Mouse (Mus musculus) embryonic facial prominence, embryonic 14.5 days (tissue): ENCODE measurements around the gene Spa17. TPM values are rescaled to one million over a fixed set of nuclear protein-coding genes. Genes with fewer than 3 reads are reported as not detected.
A peak's percentile ranks its signal among the peaks of the same experiment; 100 is the strongest.

ENCODE experiments used
- ATAC-seq: fragments of 200-750 bp; cut with Nextera tagmentation; 2 replicates; pipeline ENCODE4 v1.8.0; 2017; ENCODE audit warnings: low read depth, moderate number of reproducible peaks, moderate TSS enrichment
- DNase-seq: peaks from one replicate; pipeline ENCODE4 v3.0.0-alpha.2; 2015; ENCODE audit warnings: low spot score
- H3K27ac ChIP-seq: fragments of 300-500 bp; sonication (generic); replicated peaks from 2 replicates; pipeline ENCODE4 v1.5.1; 2014; ENCODE audit warnings: low read depth, mild to moderate bottlenecking, low read length, moderate library complexity
- H3K27me3 ChIP-seq: fragments of 300-500 bp; sonication (generic); replicated peaks from 2 replicates; pipeline ENCODE4 v1.6.1; 2014; ENCODE audit warnings: low read length; ENCODE audit not compliant: control insufficient read depth, insufficient read depth
- H3K36me3 ChIP-seq: fragments of 300-500 bp; sonication (generic); 2 replicates; pipeline ENCODE4 v1.6.1; 2014; ENCODE audit warnings: low read length, mixed read lengths; ENCODE audit not compliant: control insufficient read depth, insufficient read depth
- H3K4me1 ChIP-seq: fragments of 300-500 bp; sonication (generic); 2 replicates; pipeline ENCODE4 v1.6.1; 2014; ENCODE audit warnings: antibody characterized with exemption, low read length; ENCODE audit not compliant: control insufficient read depth, insufficient read depth
- H3K4me2 ChIP-seq: fragments of 300-500 bp; sonication (generic); 2 replicates; pipeline ENCODE4 v1.6.1; 2014; ENCODE audit warnings: low read depth, mild to moderate bottlenecking, low read length, moderate library complexity, mixed read lengths
- H3K4me3 ChIP-seq: fragments of 300-500 bp; sonication (generic); 2 replicates; pipeline ENCODE4 v1.5.1; 2014; ENCODE audit warnings: low read depth, mild to moderate bottlenecking, low read length
- H3K9ac ChIP-seq: fragments of 300-500 bp; sonication (generic); 2 replicates; pipeline ENCODE4 v1.6.1; 2014; ENCODE audit warnings: low read depth, mild to moderate bottlenecking, low read length, moderate library complexity, mixed read lengths
- H3K9me3 ChIP-seq: fragments of 300-500 bp; sonication (generic); 2 replicates; pipeline ENCODE4 v1.6.1; 2016; ENCODE audit warnings: low read length; ENCODE audit not compliant: control insufficient read depth
- WGBS: fragments of 180-500 bp; shearing (Covaris S2); extraction: QIAGEN DNeasy Blood & Tissue Kit; methylation state at CpG from one replicate; pipeline ENCODE4 v1.1.7; 2014; 5-methylcytosine and 5-hydroxymethylcytosine counted together
- polyA plus RNA-seq: library from polyadenylated mRNA; unstranded; fragments of >200 nt; fragmentation: Nextera tagmentation; extraction: Ambion mirVana; gene quantifications from 2 replicates; pipeline ENCODE4 v1.2.1, GENCODE M21; 2014

Gene Spa17
- polyA plus RNA-seq, 1 experiment from 2014 or later = 10.2 TPM

DNA sequence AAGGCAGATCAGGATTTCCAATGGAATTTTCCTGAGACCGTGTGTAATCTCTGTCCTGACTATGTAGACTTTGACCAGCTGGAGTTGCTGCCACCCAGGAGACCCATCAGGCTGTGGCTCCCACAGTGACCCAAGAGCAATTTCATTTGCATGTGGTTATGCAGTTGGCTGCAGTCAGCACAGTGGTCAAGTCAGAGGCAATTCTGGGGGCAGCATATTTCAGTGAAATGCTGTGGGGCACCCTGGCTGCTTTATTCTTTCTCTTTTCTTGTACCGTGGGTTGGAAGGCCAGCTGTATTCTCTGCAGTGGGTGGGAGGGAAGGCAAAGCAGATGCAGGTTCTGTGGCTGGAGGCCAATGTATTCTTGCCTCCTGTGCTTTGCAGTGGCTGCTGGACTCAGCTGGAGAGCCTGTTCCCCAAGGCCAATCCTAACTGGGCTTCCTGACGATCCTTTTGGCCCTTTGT, 12.6 kb upstream of the Spa17 start:
- 21% methylated on average over 3 of the region's 3 CpGs for WGBS
- Histone ChIP-seq H3K27ac (peak overlapping the region; percentile 11; the same call in 1 of the 2 replicates), H3K4me2 (no peak overlapping the region), H3K9ac (no peak overlapping the region), H3K36me3 (0 out of 2 replicates have a peak, but pooled peaks cover 3% of the 10 kb centered on the region), H3K27me3 (no peaks in the 10 kb centered on the region), H3K9me3 (no peaks in the 10 kb centered on the region), H3K4me1 (peaks cover 5% of the 10 kb centered on the region; the same call in 1 of the 2 replicates), H3K4me3 (no peak overlapping the region)
- peak; percentile 26 for DNase-seq
- ATAC-seq = no peak

DNA sequence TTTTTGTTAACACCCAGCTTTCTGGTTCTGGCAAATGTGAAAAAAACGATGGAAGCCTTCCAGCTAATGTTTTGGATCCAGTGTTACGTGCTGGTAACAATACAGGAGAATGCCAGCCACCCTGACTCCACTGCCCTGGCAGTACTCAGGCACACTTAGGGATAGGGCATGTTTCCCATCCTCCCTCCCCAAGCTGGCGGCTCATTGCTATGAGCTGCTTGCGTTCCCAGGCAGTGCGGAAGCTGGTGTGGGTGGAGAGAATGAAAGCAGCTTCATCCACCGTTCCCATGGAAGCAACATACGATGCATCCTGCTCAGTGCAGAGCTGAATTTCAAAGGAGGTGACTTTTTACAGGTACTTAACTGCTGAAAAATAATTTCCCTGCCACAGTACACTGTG, 12.1 kb upstream of the Spa17 start:
- Histone ChIP-seq H3K27me3 (no peaks in the 10 kb centered on the region), H3K27ac (no peak overlapping the region; the same call in 1 of the 2 replicates)

DNA sequence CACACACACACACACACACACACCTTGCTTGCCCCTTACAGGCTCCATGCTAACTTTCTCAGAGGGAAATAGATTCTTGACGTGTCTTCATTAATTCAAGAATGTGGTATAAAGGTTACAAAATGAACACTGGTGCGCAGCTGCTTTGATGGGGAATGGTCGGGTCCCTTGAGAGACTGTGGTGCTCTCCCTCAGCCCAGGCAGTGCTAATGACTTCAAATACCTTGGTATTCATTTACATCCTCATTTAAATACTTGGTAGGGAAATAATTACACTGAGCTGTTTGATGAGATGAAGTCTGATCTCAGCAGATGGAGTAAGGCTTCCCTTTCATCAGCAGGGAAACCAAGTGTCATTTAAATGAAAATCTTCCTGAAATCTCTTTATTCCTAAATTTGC, 11.6 kb upstream of the Spa17 start:
- H3K36me3 ChIP-seq = 0 out of 2 replicates have a peak, but pooled peaks cover 3% of the 10 kb centered on the region
- ATAC-seq (no peak), DNase-seq (peak; percentile 16)
- no peaks in the 10 kb centered on the region for H3K9me3 ChIP-seq
- H3K4me1 ChIP-seq = peaks cover 5% of the 10 kb centered on the region; the same call in 1 of the 2 replicates
- no peak overlapping the region for H3K4me3 ChIP-seq
- WGBS = 43% methylated on average over 3 of the region's 3 CpGs
- H3K9ac ChIP-seq = no peak overlapping the region
- no peak overlapping the region for H3K27ac ChIP-seq
- H3K4me2 ChIP-seq = no peak overlapping the region
- H3K27me3 ChIP-seq = no peaks in the 10 kb centered on the region

More for the DNA sequence above, 12.1 kb upstream of the Spa17 start:
- Histone ChIP-seq H3K9ac (no peak overlapping the region), H3K4me3 (no peak overlapping the region), H3K36me3 (0 out of 2 replicates have a peak, but pooled peaks cover 3% of the 10 kb centered on the region), H3K9me3 (no peaks in the 10 kb centered on the region), H3K4me2 (no peak overlapping the region), H3K4me1 (peaks cover 5% of the 10 kb centered on the region; the same call in 1 of the 2 replicates)
- peak; percentile 72; the same call in 1 of the 2 replicates for ATAC-seq
- WGBS = 34% methylated on average over 7 of the region's 7 CpGs
- DNase-seq = peak; percentile 23

DNA sequence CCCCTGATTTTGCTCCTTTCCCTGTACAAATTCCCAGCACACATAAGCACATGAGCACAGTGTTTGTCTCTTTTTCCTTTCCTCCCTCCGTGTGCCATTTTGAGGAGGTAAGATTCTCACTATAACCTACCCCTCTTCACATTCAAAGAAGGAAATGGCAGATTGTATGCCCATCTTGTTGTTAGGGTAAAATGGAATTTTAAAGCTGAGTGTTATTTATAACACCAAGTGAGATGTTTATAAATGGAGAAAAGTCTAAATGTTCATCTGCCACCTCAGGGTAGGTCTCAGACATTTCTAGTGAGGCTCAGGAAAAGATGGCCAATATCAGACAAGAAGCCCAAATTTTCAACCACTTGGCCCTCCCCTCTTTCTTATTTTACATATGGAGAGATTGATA, 11.0 kb upstream of the Spa17 start:
- H3K27me3 ChIP-seq = no peaks in the 10 kb centered on the region
- no peak overlapping the region for H3K4me3 ChIP-seq
- H3K4me2 ChIP-seq = no peak overlapping the region
- DNase-seq (no peak), ATAC-seq (no peak)
- WGBS = 82% methylated on average over 1 of the region's 1 CpGs
- H3K9me3 ChIP-seq = no peaks in the 10 kb centered on the region
- 0 out of 2 replicates have a peak, but pooled peaks cover 3% of the 10 kb centered on the region for H3K36me3 ChIP-seq
- H3K27ac ChIP-seq = no peak overlapping the region
- H3K4me1 ChIP-seq = peaks cover 5% of the 10 kb centered on the region; the same call in 1 of the 2 replicates
- H3K9ac ChIP-seq = no peak overlapping the region

DNA sequence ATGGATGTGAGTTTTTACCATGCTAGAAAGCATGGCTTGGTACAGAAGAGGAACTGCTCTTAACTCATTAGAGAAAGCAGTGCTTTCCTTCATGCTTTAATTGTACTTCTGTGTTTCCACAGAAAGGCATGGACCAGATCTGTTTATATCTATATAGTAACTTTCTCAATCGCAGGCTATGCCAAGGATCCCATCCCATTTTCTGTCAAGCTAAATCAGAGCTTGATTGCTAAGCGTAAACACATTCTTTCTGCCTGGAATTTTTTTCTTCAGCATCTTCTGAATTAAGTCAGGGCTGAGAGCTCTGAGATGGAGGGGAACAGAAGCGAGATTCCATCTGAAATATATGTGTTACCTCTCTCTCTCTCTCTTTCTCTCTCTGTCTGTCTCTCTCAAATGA, 10.5 kb upstream of the Spa17 start:
- peaks cover 5% of the 10 kb centered on the region; the same call in 1 of the 2 replicates for H3K4me1 ChIP-seq
- no peak overlapping the region for H3K4me3 ChIP-seq
- ATAC-seq (no peak), DNase-seq (peak; percentile 57)
- no peak overlapping the region for H3K27ac ChIP-seq
- no peaks in the 10 kb centered on the region for H3K27me3 ChIP-seq
- H3K9me3 ChIP-seq = no peaks in the 10 kb centered on the region
- H3K9ac ChIP-seq = no peak overlapping the region
- H3K36me3 ChIP-seq = 0 out of 2 replicates have a peak, but pooled peaks cover under 1% of the 10 kb centered on the region
- WGBS = 59% methylated on average over 3 of the region's 3 CpGs
- H3K4me2 ChIP-seq = no peak overlapping the region

DNA sequence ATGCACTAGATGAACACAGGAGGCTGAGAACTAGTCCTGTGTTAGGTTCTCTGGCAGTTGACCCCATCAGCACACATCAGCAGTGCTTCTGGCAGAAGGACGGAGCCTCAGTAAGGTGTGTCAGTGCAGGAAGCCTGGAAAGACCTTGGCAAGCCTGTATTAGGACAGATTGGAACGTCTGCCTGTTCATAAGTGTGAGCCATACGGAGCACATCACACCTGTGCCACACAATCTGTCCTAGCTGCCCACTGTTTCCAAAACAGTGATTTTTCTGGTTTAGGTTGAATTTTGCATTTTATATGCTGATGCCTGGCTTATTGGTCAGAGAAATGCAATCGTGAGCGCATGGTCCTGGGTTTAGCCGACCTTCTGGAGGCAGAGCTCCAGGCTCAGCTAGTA, 7.8 kb upstream of the Spa17 start:
- H3K36me3 ChIP-seq = no peaks in the 10 kb centered on the region
- H3K27me3 ChIP-seq = no peaks in the 10 kb centered on the region
- peaks cover 4% of the 10 kb centered on the region; the same call in 1 of the 2 replicates for H3K4me1 ChIP-seq
- H3K4me2 ChIP-seq = no peak overlapping the region
- H3K9me3 ChIP-seq = no peaks in the 10 kb centered on the region
- ATAC-seq (no peak), DNase-seq (no peak)
- H3K27ac ChIP-seq = no peak overlapping the region
- no peak overlapping the region for H3K9ac ChIP-seq
- H3K4me3 ChIP-seq = no peak overlapping the region
- 88% methylated on average over 6 of the region's 6 CpGs for WGBS

DNA sequence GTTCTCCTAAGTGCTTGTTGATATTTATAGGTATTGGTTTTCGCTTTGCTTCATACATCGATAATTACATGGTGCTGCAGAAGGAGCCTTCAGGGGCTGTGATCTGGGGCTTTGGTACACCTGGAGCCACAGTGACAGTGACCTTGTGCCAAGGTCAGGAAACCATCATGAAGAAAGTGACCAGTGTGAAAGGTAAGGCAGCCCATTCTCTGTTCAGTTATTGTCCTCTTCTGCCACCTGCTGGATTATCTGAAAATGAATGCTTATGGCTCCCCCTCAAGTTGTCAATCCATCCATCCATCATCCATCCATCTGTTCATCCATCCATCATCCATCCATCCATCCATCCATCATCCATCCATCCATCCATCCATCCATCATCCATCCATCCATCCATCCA, 3.2 kb upstream of the Spa17 start:
- Histone ChIP-seq H3K9me3 (no peaks in the 10 kb centered on the region), H3K36me3 (no peaks in the 10 kb centered on the region), H3K27me3 (no peaks in the 10 kb centered on the region), H3K4me3 (no peak overlapping the region), H3K9ac (peak overlapping the region; percentile 16; the same call in 1 of the 2 replicates), H3K27ac (no peak overlapping the region), H3K4me1 (peaks cover 3% of the 10 kb centered on the region), H3K4me2 (no peak overlapping the region)
- no peak for ATAC-seq
- DNase-seq = peak; percentile 36
- WGBS = 57% methylated on average over 2 of the region's 2 CpGs

DNA sequence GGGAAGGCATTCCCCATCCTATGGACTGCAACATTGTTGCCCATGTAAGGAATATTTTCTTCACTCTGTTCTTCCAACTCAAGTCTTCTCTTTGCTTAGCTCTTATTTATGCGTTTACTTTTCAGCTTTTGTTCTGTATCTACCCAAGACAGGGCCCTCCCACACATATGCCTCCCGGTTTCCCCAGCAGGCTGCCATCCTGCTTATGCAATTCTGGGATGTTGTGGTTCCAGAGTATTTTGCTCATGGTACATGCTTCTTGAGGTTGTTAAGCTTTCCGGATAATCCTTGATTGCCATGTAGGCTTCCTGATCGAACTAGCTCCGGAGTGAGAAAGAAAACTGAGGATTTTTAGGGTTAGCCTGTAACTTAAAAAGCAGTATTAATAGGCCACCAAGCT, 1.7 kb upstream of the Spa17 start:
- Histone ChIP-seq H3K4me1 (peaks cover 3% of the 10 kb centered on the region), H3K27ac (no peak overlapping the region), H3K9ac (no peak overlapping the region), H3K4me2 (no peak overlapping the region), H3K4me3 (no peak overlapping the region), H3K36me3 (no peaks in the 10 kb centered on the region), H3K9me3 (no peaks in the 10 kb centered on the region), H3K27me3 (no peaks in the 10 kb centered on the region)
- DNase-seq (no peak), ATAC-seq (no peak)
- 76% methylated on average over 5 of the region's 5 CpGs for WGBS

DNA sequence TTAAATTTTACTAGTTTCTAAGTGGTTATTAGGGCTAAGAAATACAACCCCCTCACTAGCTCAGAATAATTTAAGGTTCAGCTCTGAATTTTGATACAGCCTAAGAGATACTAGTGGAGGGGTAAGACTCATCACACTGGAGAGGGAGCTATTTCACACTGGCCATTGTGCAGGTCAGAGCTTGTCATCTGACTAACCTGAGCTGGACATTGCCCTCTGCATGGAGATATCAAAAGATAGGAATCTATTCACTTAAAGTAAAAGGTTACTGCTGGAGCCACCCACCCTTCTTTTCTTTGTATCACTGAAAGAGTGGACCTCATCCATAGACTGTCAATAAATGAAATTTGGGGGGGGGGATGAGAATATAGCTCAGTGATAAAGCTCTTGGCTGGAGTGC, 794 bp upstream of the Spa17 start:
- H3K4me2 ChIP-seq = peak overlapping the region; percentile 56

More for the DNA sequence above, 794 bp upstream of the Spa17 start:
- ATAC-seq (no peak), DNase-seq (no peak)
- peak overlapping the region; percentile 58 for H3K4me3 ChIP-seq
- peaks cover 3% of the 10 kb centered on the region for H3K4me1 ChIP-seq
- H3K27me3 ChIP-seq = no peaks in the 10 kb centered on the region
- H3K27ac ChIP-seq = no peak overlapping the region
- no peak overlapping the region; the same call in 1 of the 2 replicates for H3K9ac ChIP-seq
- no peaks in the 10 kb centered on the region for H3K36me3 ChIP-seq
- no peaks in the 10 kb centered on the region for H3K9me3 ChIP-seq
